Mouse (Mus musculus) liver, postnatal 0 days (tissue): ENCODE measurements around the gene Harbi1.

Source experiments
- CTCF ChIP-seq: sonication (generic); IDR thresholded peaks from 2 replicates; pipeline ENCODE4 v1.5.1; 2016; ENCODE audit warnings: antibody characterized with exemption, low read depth
- EP300 ChIP-seq: IDR thresholded peaks from 2 replicates; pipeline ENCODE4 v1.6.1; 2016; ENCODE audit warnings: antibody characterized with exemption, low read depth, mild to moderate bottlenecking

DNA sequence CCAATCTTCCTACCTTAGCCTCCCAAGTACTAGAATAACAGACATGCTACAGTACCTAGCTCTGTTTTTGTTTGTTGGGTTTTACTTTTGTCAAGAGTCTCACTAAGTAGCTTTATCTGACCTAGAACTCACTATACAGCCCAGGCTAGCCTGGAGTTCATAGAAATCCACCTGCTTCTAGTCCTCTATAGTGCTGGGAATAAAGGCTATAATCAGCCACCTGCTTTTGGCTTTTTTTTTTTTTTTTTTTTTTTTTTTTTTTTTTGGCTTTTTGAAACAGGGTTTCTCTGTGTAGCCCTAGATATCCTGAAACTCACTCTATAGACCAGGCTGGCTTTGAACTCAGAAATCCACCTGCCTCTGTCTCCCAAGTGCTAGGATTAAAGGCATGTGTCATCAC lies 13.3 kb downstream of the Harbi1 start:
- TF ChIP-seq CTCF (no peak), EP300 (no peak)
